Mouse (Mus musculus): ENCODE measurements around the gene Acadm. TPM values are rescaled to one million over a fixed set of nuclear protein-coding genes. Genes with fewer than 3 reads are reported as not detected.

Gene Acadm
- total RNA-seq, 2 experiments from 2014 or later: 233 to 329 TPM

- no peak for DNase-seq
Measured at GRCm38 (mm10) chr3:153906136-153906871, 38.1 kb downstream of the Acadm start, which contains the start of gene Msh4. Gene Msh4, minus strand, starts transcription at chr3:153906138.

GRCm38 (mm10) chr3:153905251-153906135, 38.9 kb downstream of the Acadm start:
- no peak for DNase-seq
- intact Hi-C loops (cut with DNase I; ENCODE audit: low total_unique reads): no loop called here

More at GRCm38 (mm10) chr3:153906136-153906871, 38.1 kb downstream of the Acadm start, which contains the start of gene Msh4:
- intact Hi-C loops (cut with DNase I; ENCODE audit: low total_unique reads): no loop called here

GRCm38 (mm10) chr3:153904586-153904985, 39.8 kb downstream of the Acadm start:
- intact Hi-C loops (cut with DNase I; ENCODE audit: low total_unique reads): no loop called here
- peak; percentile 42 for DNase-seq

GRCm38 (mm10) chr3:153902595-153902994, 41.8 kb downstream of the Acadm start:
- intact Hi-C loops (cut with DNase I; ENCODE audit: low total_unique reads): no loop called here
- DNase-seq: no peak

- intact Hi-C loops (cut with DNase I; ENCODE audit: low total_unique reads): no loop called here
- DNase-seq: no peak
Measured at GRCm38 (mm10) chr3:153901904-153902303, 42.5 kb downstream of the Acadm start.

GRCm38 (mm10) chr3:153897216-153897615, 47.2 kb downstream of the Acadm start:
- no peak for DNase-seq
- intact Hi-C loops (cut with DNase I; ENCODE audit: low total_unique reads): no loop called here

GRCm38 (mm10) chr3:153895454-153895853, 49.0 kb downstream of the Acadm start:
- no peak for DNase-seq
- intact Hi-C loops (cut with DNase I; ENCODE audit: low total_unique reads): no loop called here

GRCm38 (mm10) chr3:153889188-153889781, 55.1 kb downstream of the Acadm start:
- DNase-seq: no peak
- intact Hi-C loops (cut with DNase I; ENCODE audit: low total_unique reads): no loop called here

- intact Hi-C loops (cut with DNase I; ENCODE audit: low total_unique reads): no loop called here
- DNase-seq: no peak
Measured at GRCm38 (mm10) chr3:153888141-153888540, 56.3 kb downstream of the Acadm start.

- intact Hi-C loops (cut with DNase I; ENCODE audit: low total_unique reads): no loop called here
- DNase-seq: no peak
Measured at GRCm38 (mm10) chr3:153886296-153886695, 58.1 kb downstream of the Acadm start.

Other genes starting within 250 kb of the Acadm start
- 1 to 10 TPM; 2.9 to 4.4 TPM for gene St6galnac3, start 219.5 kb downstream of the Acadm start, total RNA-seq (2021)
- gene Asb17, start 100.4 kb downstream of the Acadm start, total RNA-seq (2021): not detected
- gene Msh4, start 38.5 kb downstream of the Acadm start, total RNA-seq (2021): under 1 TPM; 0.09 to 0.10 TPM
- gene Rabggtb, start 31.6 kb downstream of the Acadm start, total RNA-seq (2021): 10 to 100 TPM; 65.8 to 72.5 TPM
- gene Slc44a5, start 28.8 kb upstream of the Acadm start, total RNA-seq (2021): under 1 TPM; 0.47 to 0.53 TPM